In the genomic region with DNA sequence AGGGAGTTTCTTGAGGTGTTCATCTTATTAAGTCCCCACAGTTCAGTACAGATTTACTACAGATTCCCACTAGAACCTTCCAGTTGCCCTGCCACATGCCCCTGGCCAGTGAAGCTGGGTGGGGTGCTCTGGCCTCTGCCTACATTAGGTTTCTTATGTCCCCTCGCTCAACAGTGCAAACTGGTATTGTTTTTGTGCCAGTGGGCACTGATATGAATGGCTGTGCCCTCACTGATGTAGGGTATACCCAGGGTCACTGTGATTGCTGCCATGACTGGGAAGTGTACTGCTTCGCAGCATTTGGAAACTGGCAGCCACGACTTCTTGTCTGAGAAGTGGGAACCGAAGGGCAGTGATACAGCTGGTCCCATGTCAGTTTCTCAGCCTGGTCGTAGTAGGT, we compare ENCODE assay signal across 21 mouse cellular contexts.
"Had no signal": no experiment of that assay in that cellular context is flagged by ENCODE, and none has a peak within 500 bp of the region (broad histone marks: within the 10 kb centered on the region; RNA-seq: fewer than 3 reads in every experiment).

No protein-coding gene starts in this region.

- ATAC-seq: forebrain, postnatal 0 days; hindbrain, postnatal 0 days had no signal

- H3K4me2 ChIP-seq: heart, embryonic 12.5 days; hindbrain, embryonic 13.5 days; hindbrain, embryonic 15.5 days; kidney, embryonic 15.5 days; limb, embryonic 12.5 days; liver, embryonic 11.5 days; liver, embryonic 13.5 days; liver, embryonic 15.5 days had no signal

- H3K9ac ChIP-seq: forebrain, postnatal 0 days; heart, embryonic 12.5 days; hindbrain, embryonic 13.5 days; hindbrain, embryonic 15.5 days; kidney, embryonic 15.5 days; limb, embryonic 12.5 days; liver, embryonic 13.5 days; liver, embryonic 15.5 days had no signal

- H3K4me1 ChIP-seq: liver, embryonic 13.5 days; liver, embryonic 15.5 days had no signal

- H3K36me3 ChIP-seq: heart, embryonic 12.5 days; hindbrain, embryonic 15.5 days; liver, embryonic 13.5 days; liver, embryonic 15.5 days had no signal

- H3K4me3 ChIP-seq: heart, embryonic 12.5 days; hindbrain, embryonic 13.5 days; hindbrain, embryonic 15.5 days; kidney, embryonic 15.5 days; layer of hippocampus, adult 2 months; left cerebral cortex, adult 2 months; limb, embryonic 10.5 days; limb, embryonic 12.5 days; liver, embryonic 13.5 days; liver, embryonic 15.5 days had no signal

- H3K27ac ChIP-seq: hindbrain, embryonic 13.5 days; hindbrain, embryonic 15.5 days; hindbrain, postnatal 0 days; layer of hippocampus, adult 2 months; left cerebral cortex, adult 2 months; limb, embryonic 10.5 days; limb, embryonic 12.5 days; liver, embryonic 13.5 days; liver, embryonic 15.5 days had no signal

- H3K27me3 ChIP-seq: heart, embryonic 12.5 days; hindbrain, embryonic 13.5 days; hindbrain, embryonic 15.5 days; kidney, embryonic 15.5 days; limb, embryonic 12.5 days; liver, embryonic 13.5 days; liver, embryonic 15.5 days had no signal

- H3K9me3 ChIP-seq: heart, embryonic 12.5 days; hindbrain, embryonic 13.5 days; hindbrain, embryonic 15.5 days; kidney, embryonic 15.5 days; limb, embryonic 10.5 days; limb, embryonic 12.5 days; liver, embryonic 13.5 days; liver, embryonic 15.5 days had no signal

- DNase-seq: forebrain, postnatal 0 days; gastrocnemius, postnatal 14 days; gastrocnemius, postnatal 36 days; heart, adult 18-20 months; heart, postnatal 10 days; kidney, adult 2 months; kidney, adult 9 months; kidney, postnatal 25 days; liver; liver, embryonic 13.5 days had no signal
